Mouse (Mus musculus) spleen, adult 2 months (tissue): Measurements from ENCODE around the gene Unc5b. TPM values are rescaled to one million over a fixed set of nuclear protein-coding genes. Genes with fewer than 3 reads are reported as not detected.

Experiments
- DNase-seq, 2 experiments: peaks; one replicate each; pipeline versions ENCODE4 v3.0.0 to v3.0.0-alpha.2; 2012 to 2021; ENCODE audit warnings: low spot score in 2 of 2, low read depth in 1 of 2
- H3K27ac ChIP-seq: fragments of 200-500 bp; 2 replicates; pipeline ENCODE4 v1.5.1; 2012; ENCODE audit warnings: low read length, inconsistent platforms; ENCODE audit not compliant: insufficient read depth
- H3K27me3 ChIP-seq: fragments of 200-500 bp; 2 replicates; pipeline ENCODE4 v1.6.1; 2012; ENCODE audit warnings: mild to moderate bottlenecking, moderate library complexity, low read length, inconsistent platforms; ENCODE audit not compliant: control insufficient read depth, insufficient read depth
- H3K36me3 ChIP-seq: fragments of 200-500 bp; 2 replicates; pipeline ENCODE4 v1.6.1; 2012; ENCODE audit warnings: mild to moderate bottlenecking, low read length, inconsistent platforms; ENCODE audit not compliant: control insufficient read depth, insufficient read depth
- H3K4me1 ChIP-seq: fragments of 200-500 bp; 2 replicates; pipeline ENCODE4 v1.6.1; 2011; ENCODE audit warnings: inconsistent platforms; ENCODE audit not compliant: control insufficient read depth, insufficient read depth, insufficient read length
- H3K4me3 ChIP-seq: fragments of 200-500 bp; 2 replicates; pipeline ENCODE4 v1.5.1; 2011; ENCODE audit warnings: mild to moderate bottlenecking, inconsistent platforms; ENCODE audit not compliant: insufficient read depth, insufficient read length; ENCODE audit errors: extremely low read depth
- CTCF ChIP-seq: fragments of 200-500 bp; IDR thresholded peaks from 2 replicates; pipeline ENCODE4 v1.5.1; 2011; ENCODE audit warnings: mild to moderate bottlenecking, inconsistent platforms; ENCODE audit not compliant: insufficient read depth, insufficient read length, insufficient replicate concordance; ENCODE audit errors: extremely low read depth
- POLR2A ChIP-seq: fragments of 200-500 bp; IDR thresholded peaks from 2 replicates; pipeline ENCODE4 v1.6.1; 2011; ENCODE audit warnings: low read depth, low read length, inconsistent platforms
- WGBS: fragments of 180-500 bp; shearing (Covaris S2); methylation state at CpG from one replicate; pipeline ENCODE4 v1.1.7; 2018; 5-methylcytosine and 5-hydroxymethylcytosine counted together
- polyA plus RNA-seq: library from polyadenylated mRNA; depleted of rRNA; stranded (reverse); fragments of >200 nt; gene quantifications from 2 replicates; pipeline ENCODE4 v1.2.3, GENCODE M21; 2012

The Unc5b gene
- polyA plus RNA-seq, 1 experiment, result 3.8 TPM

- 90% methylated on average over 11 of the region's 11 CpGs for WGBS
- DNase-seq, result no peak
- Histone ChIP-seq H3K36me3 (no peaks in the 10 kb centered on the region), H3K27ac (no peak overlapping the region), H3K4me3 (no peak overlapping the region), H3K4me1 (no peaks in the 10 kb centered on the region), H3K27me3 (no peaks in the 10 kb centered on the region)
- TF ChIP-seq POLR2A (no peak), CTCF (no peak)
Measured at GRCm38 (mm10) chr10:60794374-60794773, 37.0 kb downstream of the Unc5b start.

- TF ChIP-seq CTCF, result no peak
- TF ChIP-seq POLR2A, result no peak
- no peak for DNase-seq
- Histone ChIP-seq H3K4me3 (no peak overlapping the region), H3K4me1 (no peaks in the 10 kb centered on the region), H3K27me3 (no peaks in the 10 kb centered on the region), H3K36me3 (no peaks in the 10 kb centered on the region), H3K27ac (no peak overlapping the region)
- 31% methylated on average over 11 of the region's 11 CpGs for WGBS
Measured at GRCm38 (mm10) chr10:60792841-60793240, 38.5 kb downstream of the Unc5b start.

- 38% methylated on average over 10 of the region's 10 CpGs for WGBS
- no peaks in the 10 kb centered on the region for H3K27me3 ChIP-seq
- no peak overlapping the region for H3K27ac ChIP-seq
- TF ChIP-seq CTCF (no peak), POLR2A (no peak)
- no peak for DNase-seq
- H3K36me3 ChIP-seq, result no peaks in the 10 kb centered on the region
- H3K4me3 ChIP-seq, result no peak overlapping the region
- no peaks in the 10 kb centered on the region for H3K4me1 ChIP-seq
Measured at GRCm38 (mm10) chr10:60792365-60792764, 39.0 kb downstream of the Unc5b start.

- TF ChIP-seq POLR2A (no peak), CTCF (no peak)
- Histone ChIP-seq H3K27ac (no peak overlapping the region), H3K27me3 (no peaks in the 10 kb centered on the region), H3K36me3 (no peaks in the 10 kb centered on the region), H3K4me1 (no peaks in the 10 kb centered on the region), H3K4me3 (no peak overlapping the region)
- WGBS, result 81% methylated on average over 6 of the region's 6 CpGs
- no peak for DNase-seq
Measured at GRCm38 (mm10) chr10:60790912-60791311, 40.5 kb downstream of the Unc5b start.

- DNase-seq, result no peak
- Histone ChIP-seq H3K4me3 (no peak overlapping the region), H3K27me3 (no peaks in the 10 kb centered on the region), H3K4me1 (no peaks in the 10 kb centered on the region), H3K36me3 (no peaks in the 10 kb centered on the region), H3K27ac (no peak overlapping the region)
- WGBS, result 81% methylated on average over 16 of the region's 16 CpGs
- no peak for TF ChIP-seq CTCF
- TF ChIP-seq POLR2A, result no peak
Measured at GRCm38 (mm10) chr10:60787303-60788074, 43.9 kb downstream of the Unc5b start.

GRCm38 (mm10) chr10:60783608-60784007 lies 47.8 kb downstream of the Unc5b start:
- Histone ChIP-seq H3K27me3 (no peaks in the 10 kb centered on the region), H3K4me3 (no peak overlapping the region), H3K4me1 (no peaks in the 10 kb centered on the region), H3K36me3 (no peaks in the 10 kb centered on the region), H3K27ac (no peak overlapping the region)
- TF ChIP-seq POLR2A (no peak), CTCF (no peak)
- WGBS, result 70% methylated on average over 2 of the region's 2 CpGs
- DNase-seq, result no peak

GRCm38 (mm10) chr10:60779628-60780027 lies 51.8 kb downstream of the Unc5b start:
- Histone ChIP-seq H3K4me1 (no peaks in the 10 kb centered on the region), H3K4me3 (no peak overlapping the region), H3K36me3 (no peaks in the 10 kb centered on the region), H3K27me3 (no peaks in the 10 kb centered on the region), H3K27ac (no peak overlapping the region)
- TF ChIP-seq POLR2A, result no peak
- TF ChIP-seq CTCF, result peak; percentile 83; the same call in 1 of the 2 replicates
- 18% methylated on average over 9 of the region's 9 CpGs for WGBS
- peak; percentile 14 to 43 for DNase-seq
